Mouse (Mus musculus) urinary bladder, adult 18-20 months (tissue): ENCODE measurements around the gene Bckdhb.
A peak's percentile ranks its signal among the peaks of the same experiment; 100 is the strongest.
"Not testable (repeated sequence)": the region's sequence is repeated elsewhere in the genome, so short reads cannot be mapped to it uniquely, and the experiment has no call there.

Source experiments
- DNase-seq, 2 experiments: peaks; one replicate each; pipeline ENCODE4 v3.0.0; 2022; ENCODE audit warnings: low spot score in 2 of 2, mixed read lengths in 2 of 2

The Bckdhb gene

GRCm38 (mm10) chr9:83924878-83925687, at the start of gene Bckdhb:
Gene Bckdhb (plus strand): TSS chr9:83925145.
- peak; percentile 92 to 95 for DNase-seq

- peak; percentile 67 to 81 for DNase-seq
These were observed 42.8 kb upstream of the Bckdhb start for GRCm38 (mm10) chr9:83882191-83882590.

GRCm38 (mm10) chr9:83886149-83886548, 38.8 kb upstream of the Bckdhb start:
- no peak for DNase-seq

- no peak for DNase-seq
These were observed 36.7 kb upstream of the Bckdhb start for GRCm38 (mm10) chr9:83888214-83888613.

GRCm38 (mm10) chr9:83893073-83893472, 31.9 kb upstream of the Bckdhb start:
- DNase-seq = no peak

GRCm38 (mm10) chr9:83893767-83894330, 31.1 kb upstream of the Bckdhb start:
- DNase-seq = no peak

GRCm38 (mm10) chr9:83902086-83902485, 22.9 kb upstream of the Bckdhb start:
- DNase-seq = no peak

GRCm38 (mm10) chr9:83905820-83906219, 19.1 kb upstream of the Bckdhb start:
- DNase-seq = no peak

GRCm38 (mm10) chr9:83907017-83907416, 17.9 kb upstream of the Bckdhb start:
- DNase-seq = no peak

- DNase-seq = no peak
These were observed 15.1 kb upstream of the Bckdhb start for GRCm38 (mm10) chr9:83909836-83910235.

- no peak for DNase-seq
These were observed 14.0 kb upstream of the Bckdhb start for GRCm38 (mm10) chr9:83910926-83911325.

GRCm38 (mm10) chr9:83922076-83922475, 2.9 kb upstream of the Bckdhb start:
- no peak for DNase-seq

GRCm38 (mm10) chr9:83924356-83924755, 589 bp upstream of the Bckdhb start:
- no peak for DNase-seq

- no peak for DNase-seq
These were observed 720 bp downstream of the Bckdhb start for GRCm38 (mm10) chr9:83925688-83926041.

GRCm38 (mm10) chr9:83926302-83926701, 1.4 kb downstream of the Bckdhb start:
- DNase-seq = no peak

- DNase-seq = not testable (repeated sequence)
These were observed 14.6 kb downstream of the Bckdhb start for GRCm38 (mm10) chr9:83939501-83939900.

- DNase-seq = no peak
These were observed 15.1 kb downstream of the Bckdhb start for GRCm38 (mm10) chr9:83940016-83940415.

GRCm38 (mm10) chr9:83940537-83941363, 15.8 kb downstream of the Bckdhb start:
- no peak for DNase-seq

- no peak for DNase-seq
These were observed 26.4 kb downstream of the Bckdhb start for GRCm38 (mm10) chr9:83951336-83951735.

- peak; percentile 59 to 68 for DNase-seq
These were observed 31.8 kb downstream of the Bckdhb start for GRCm38 (mm10) chr9:83956632-83957314.

GRCm38 (mm10) chr9:83962098-83963086, 37.4 kb downstream of the Bckdhb start:
- DNase-seq = no peak
